10 mouse cellular contexts compared by ENCODE assay signal in the genomic region with DNA sequence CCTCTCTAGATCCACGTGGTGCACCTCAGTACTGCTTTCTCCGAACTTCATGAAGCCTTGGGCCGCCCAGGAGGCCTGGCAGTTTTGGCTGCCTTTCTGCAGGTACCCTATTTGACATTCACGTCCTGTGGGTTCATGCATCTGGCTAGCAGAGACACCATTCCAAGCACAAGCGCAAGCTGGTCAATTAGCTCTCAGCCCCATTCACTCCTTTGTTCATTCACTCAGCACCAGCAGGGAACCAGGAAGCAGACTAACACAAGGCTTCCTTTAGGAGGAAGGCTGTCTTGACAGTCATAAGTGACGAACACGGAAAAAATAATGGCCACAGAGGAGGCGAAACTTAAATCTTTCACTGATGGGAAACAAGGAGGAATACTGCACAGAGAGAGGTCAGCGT. TPM values are rescaled to one million over a fixed set of nuclear protein-coding genes. Genes with fewer than 3 reads are reported as not detected.
DNase-seq lines count a peak whose midpoint lies in the region; ATAC-seq lines count a peak whose summit lies in the region.
"Had no signal": no experiment of that assay in that cellular context is flagged by ENCODE, and none has a peak within 500 bp of the region (broad histone marks: within the 10 kb centered on the region; RNA-seq: fewer than 3 reads in every experiment).

No protein-coding gene starts in this region.

- intact Hi-C loops in heart, postnatal 10 days (cut with DNase I) = no loop called here

- no peak for DNase-seq in heart, postnatal 10 days
- peak; percentile 79 for DNase-seq in R1 (ENCODE audit: low read depth, low spot score)
- DNase-seq in gastrocnemius, postnatal 25 days = no peak
- no peak for DNase-seq in thymus, postnatal 0 days (ENCODE audit: low spot score)
- no peak for DNase-seq in T-cell, adult 2 months (ENCODE audit: low spot score)
- DNase-seq: layer of hippocampus, adult 9-11 months had no signal

- H3K4me3 ChIP-seq in heart, embryonic 15.5 days = peak overlapping the region; percentile 57
- peak overlapping the region; percentile 31; the same call in 1 of the 2 replicates for H3K4me3 ChIP-seq in hindbrain, embryonic 12.5 days

- H3K4me2 ChIP-seq in heart, embryonic 15.5 days = peak overlapping the region; percentile 90
- H3K4me2 ChIP-seq in hindbrain, embryonic 12.5 days (replicated peaks) = peak overlapping the region; percentile 58

- peaks cover 29% of the 10 kb centered on the region for H3K4me1 ChIP-seq in heart, embryonic 15.5 days (replicated peaks)
- peaks cover 20% of the 10 kb centered on the region for H3K4me1 ChIP-seq in hindbrain, embryonic 12.5 days

- no peak for ATAC-seq in heart, embryonic 15.5 days (replicated peaks; ENCODE audit: insufficient number of reproducible peaks, insufficient read depth, low FRiP score, low read depth)
- no peak for ATAC-seq in hindbrain, embryonic 12.5 days (ENCODE audit: low FRiP score)
- peak; percentile 12 for ATAC-seq in megakaryocyte progenitor cell, adult 5-6 weeks (replicated peaks; ENCODE audit: poor library complexity)

- H3K9me3 ChIP-seq in heart, embryonic 15.5 days (replicated peaks) = no peaks in the 10 kb centered on the region
- no peaks in the 10 kb centered on the region for H3K9me3 ChIP-seq in hindbrain, embryonic 12.5 days (replicated peaks)

- 40% methylated on average over 9 of the region's 9 CpGs for WGBS in heart, embryonic 15.5 days
- 20% methylated on average over 9 of the region's 9 CpGs for WGBS in hindbrain, embryonic 12.5 days

- no peak overlapping the region for H3K27ac ChIP-seq in heart, embryonic 15.5 days
- no peak overlapping the region for H3K27ac ChIP-seq in hindbrain, embryonic 12.5 days

- peaks cover 4% of the 10 kb centered on the region; the same call in 1 of the 2 replicates for H3K27me3 ChIP-seq in heart, embryonic 15.5 days
- peaks cover 38% of the 10 kb centered on the region for H3K27me3 ChIP-seq in hindbrain, embryonic 12.5 days

- H3K36me3 ChIP-seq in heart, embryonic 15.5 days = no peaks in the 10 kb centered on the region
- H3K36me3 ChIP-seq in hindbrain, embryonic 12.5 days = no peaks in the 10 kb centered on the region

- no peak overlapping the region for H3K9ac ChIP-seq in heart, embryonic 15.5 days
- H3K9ac ChIP-seq in hindbrain, embryonic 12.5 days = no peak overlapping the region

RNA-seq across cellular contexts. Expression of gene Car9, which starts 2.3 kb away (rescaled TPM):
- 2.3 and 2.4 TPM in 2 replicates for polyA plus RNA-seq in heart, embryonic 15.5 days (2015; fragmentation: Nextera tagmentation; extraction: Ambion mirVana)
- total RNA-seq in heart, postnatal 10 days (2021) = under 1 TPM; 0.30 to 0.79 TPM
- polyA plus RNA-seq in hindbrain, embryonic 12.5 days (2016; fragmentation: Nextera tagmentation; extraction: Ambion mirVana) = 1.3 and 1.5 TPM in 2 replicates
- 10.4 and 15.0 TPM in 2 replicates for total RNA-seq in megakaryocyte progenitor cell, adult 5-6 weeks (2015)
- total RNA-seq in megakaryocyte progenitor cell, adult 5-6 weeks (2017) = 4.0 and 10.5 TPM in 2 replicates
- total RNA-seq in gastrocnemius, postnatal 25 days (2021) = 1 to 10 TPM; 2.2 to 2.7 TPM
- 1.6 TPM in 2 replicates for polyA plus RNA-seq in thymus, postnatal 0 days (2015; fragmentation: Nextera tagmentation; extraction: Ambion mirVana)

RNA-seq across cellular contexts. Expression of gene Arhgef39, which starts 9.6 kb away (rescaled TPM):
- polyA plus RNA-seq in heart, embryonic 15.5 days (2015; fragmentation: Nextera tagmentation; extraction: Ambion mirVana) = 34.4 and 35.9 TPM in 2 replicates
- 1 to 10 TPM; 4.0 to 5.2 TPM for total RNA-seq in heart, postnatal 10 days (2021)
- polyA plus RNA-seq in hindbrain, embryonic 12.5 days (2016; fragmentation: Nextera tagmentation; extraction: Ambion mirVana) = 22.6 and 26.8 TPM in 2 replicates
- 44.2 and 55.1 TPM in 2 replicates for total RNA-seq in megakaryocyte progenitor cell, adult 5-6 weeks (2015)
- total RNA-seq in megakaryocyte progenitor cell, adult 5-6 weeks (2017) = 47.5 and 65.0 TPM in 2 replicates
- under 1 TPM in 1 of 2 experiments, not detected in 1; 0.69 TPM for total RNA-seq in gastrocnemius, postnatal 25 days (2021)
- 35.5 and 37.1 TPM in 2 replicates for polyA plus RNA-seq in thymus, postnatal 0 days (2015; fragmentation: Nextera tagmentation; extraction: Ambion mirVana)

RNA-seq across cellular contexts. Expression of gene Tpm2, which starts 14.5 kb away (rescaled TPM):
- polyA plus RNA-seq in heart, embryonic 15.5 days (2015; fragmentation: Nextera tagmentation; extraction: Ambion mirVana) = 159 and 177 TPM in 2 replicates
- total RNA-seq in heart, postnatal 10 days (2021) = 10 to 100 TPM; 55.5 to 57.3 TPM
- polyA plus RNA-seq in hindbrain, embryonic 12.5 days (2016; fragmentation: Nextera tagmentation; extraction: Ambion mirVana) = 59.3 and 105 TPM in 2 replicates
- total RNA-seq in megakaryocyte progenitor cell, adult 5-6 weeks (2015) = 0.56 and 3.0 TPM in 2 replicates
- total RNA-seq in megakaryocyte progenitor cell, adult 5-6 weeks (2017) = 3.8 and 5.8 TPM in 2 replicates
- over 10,000 TPM in 1 of 2 experiments, 1,000 to 10,000 TPM in 1; 8,936 to 14,319 TPM for total RNA-seq in gastrocnemius, postnatal 25 days (2021)
- 28.1 and 34.2 TPM in 2 replicates for polyA plus RNA-seq in thymus, postnatal 0 days (2015; fragmentation: Nextera tagmentation; extraction: Ambion mirVana)

RNA-seq across cellular contexts. Expression of gene Ccdc107, which starts 16.4 kb away (rescaled TPM):
- polyA plus RNA-seq in heart, embryonic 15.5 days (2015; fragmentation: Nextera tagmentation; extraction: Ambion mirVana) = 71.4 and 74.5 TPM in 2 replicates
- total RNA-seq in heart, postnatal 10 days (2021) = 10 to 100 TPM; 26.1 to 27.3 TPM
- 50.8 and 51.4 TPM in 2 replicates for polyA plus RNA-seq in hindbrain, embryonic 12.5 days (2016; fragmentation: Nextera tagmentation; extraction: Ambion mirVana)
- total RNA-seq in megakaryocyte progenitor cell, adult 5-6 weeks (2015) = 34.5 and 43.0 TPM in 2 replicates
- total RNA-seq in megakaryocyte progenitor cell, adult 5-6 weeks (2017) = 49.6 and 53.9 TPM in 2 replicates
- 10 to 100 TPM; 21.9 to 26.8 TPM for total RNA-seq in gastrocnemius, postnatal 25 days (2021)
- polyA plus RNA-seq in thymus, postnatal 0 days (2015; fragmentation: Nextera tagmentation; extraction: Ambion mirVana) = 85.1 and 92.8 TPM in 2 replicates

RNA-seq across cellular contexts. Expression of gene Sit1, which starts 25.6 kb away (rescaled TPM):
- polyA plus RNA-seq in heart, embryonic 15.5 days (2015; fragmentation: Nextera tagmentation; extraction: Ambion mirVana) = 0.10 and 1.4 TPM in 2 replicates
- total RNA-seq in heart, postnatal 10 days (2021) = under 1 TPM in 1 of 2 experiments, not detected in 1; 0.38 TPM
- not detected in 2 replicates for polyA plus RNA-seq in hindbrain, embryonic 12.5 days (2016; fragmentation: Nextera tagmentation; extraction: Ambion mirVana)
- not detected in 2 replicates for total RNA-seq in megakaryocyte progenitor cell, adult 5-6 weeks (2015)
- total RNA-seq in megakaryocyte progenitor cell, adult 5-6 weeks (2017) = not detected in 2 replicates
- total RNA-seq in gastrocnemius, postnatal 25 days (2021) = not detected
- polyA plus RNA-seq in thymus, postnatal 0 days (2015; fragmentation: Nextera tagmentation; extraction: Ambion mirVana) = 138 and 168 TPM in 2 replicates
- polyA plus RNA-seq: cortical plate, adult 2 months had no signal

Comparison
In these comparisons a context has a peak if more than half of its experiments do, and no peak if none do; other contexts are left out.
1. RNA of gene Arhgef39, which starts 9.6 kb away (total RNA-seq): 44.2 to 65.0 TPM in megakaryocyte progenitor cell, adult 5-6 weeks; 4.0 to 5.2 TPM in heart, postnatal 10 days and 0.69 TPM in gastrocnemius, postnatal 25 days; every median in the first group is over 4 times any median in the second.
2. RNA of gene Tpm2, which starts 14.5 kb away (total RNA-seq): 8,936 to 14,319 TPM in gastrocnemius, postnatal 25 days; 55.5 to 57.3 TPM in heart, postnatal 10 days and 0.56 to 5.8 TPM in megakaryocyte progenitor cell, adult 5-6 weeks; every median in the first group is over 100 times any median in the second.